28 mouse cellular contexts compared by ENCODE assay signal in genomic region chr6:51598058-51598457, GRCm38 (mm10).
DNase-seq lines count a peak whose midpoint lies in the region; ATAC-seq and TF ChIP-seq lines count a peak whose summit lies in the region.
"Had no signal": no experiment of that assay in that cellular context is flagged by ENCODE, and none has a peak within 500 bp of the region (broad histone marks: within the 10 kb centered on the region; RNA-seq: fewer than 3 reads in every experiment).

No protein-coding gene starts in this region.

- 82% methylated on average over 7 of the region's 7 CpGs for WGBS in heart, embryonic 11.5 days (ENCODE audit: insufficient replicate concordance)
- WGBS in kidney, postnatal 0 days, result 67% methylated on average over 7 of the region's 7 CpGs
- 65% methylated on average over 7 of the region's 7 CpGs for WGBS in midbrain, embryonic 14.5 days
- whole genome bisulfite sequencing in midbrain, embryonic 10.5 days, result 79% methylated on average over 7 of the region's 7 CpGs
- 60% methylated on average over 7 of the region's 7 CpGs for WGBS in midbrain, postnatal 0 days
- WGBS in liver, postnatal 0 days (ENCODE audit: insufficient replicate concordance), result 82% methylated on average over 7 of the region's 7 CpGs

- H3K27ac ChIP-seq in heart, embryonic 11.5 days (ENCODE audit: low read depth, low read length), result no peak overlapping the region
- no peak overlapping the region for H3K27ac ChIP-seq in kidney, postnatal 0 days
- peak overlapping the region; percentile 42 for H3K27ac ChIP-seq in midbrain, embryonic 14.5 days (replicated peaks; ENCODE audit: low read depth, low read length)
- H3K27ac ChIP-seq in midbrain, embryonic 10.5 days (replicated peaks), result no peak overlapping the region
- no peak overlapping the region for H3K27ac ChIP-seq in midbrain, postnatal 0 days (ENCODE audit: low read depth, low read length)
- no peak overlapping the region for H3K27ac ChIP-seq in liver, postnatal 0 days (ENCODE audit: low read depth)
- H3K27ac ChIP-seq: embryonic facial prominence, embryonic 12.5 days; forebrain, embryonic 15.5 days; gastrocnemius, adult 2 months; heart, embryonic 15.5 days; left cerebral cortex, adult 2 months; limb, embryonic 12.5 days; liver, embryonic 15.5 days; stomach, postnatal 0 days had no signal

- no peaks in the 10 kb centered on the region for H3K9me3 ChIP-seq in heart, embryonic 11.5 days (replicated peaks; ENCODE audit: control insufficient read depth, low read length)
- no peaks in the 10 kb centered on the region for H3K9me3 ChIP-seq in kidney, postnatal 0 days (replicated peaks; ENCODE audit: low read length)
- no peaks in the 10 kb centered on the region for H3K9me3 ChIP-seq in midbrain, embryonic 14.5 days (ENCODE audit: control insufficient read depth, low read length)
- no peaks in the 10 kb centered on the region; the same call in 1 of the 2 replicates for H3K9me3 ChIP-seq in midbrain, embryonic 10.5 days (replicated peaks)
- no peaks in the 10 kb centered on the region for H3K9me3 ChIP-seq in midbrain, postnatal 0 days (ENCODE audit: low read length)
- H3K9me3 ChIP-seq in liver, postnatal 0 days (ENCODE audit: low read length), result no peaks in the 10 kb centered on the region
- H3K9me3 ChIP-seq: embryonic facial prominence, embryonic 12.5 days; forebrain, embryonic 15.5 days; heart, embryonic 15.5 days; liver, embryonic 15.5 days had no signal

- no peak overlapping the region for H3K4me2 ChIP-seq in heart, embryonic 11.5 days
- H3K4me2 ChIP-seq in kidney, postnatal 0 days (ENCODE audit: low read length), result no peak overlapping the region
- no peak overlapping the region for H3K4me2 ChIP-seq in midbrain, embryonic 14.5 days (ENCODE audit: low read length)
- H3K4me2 ChIP-seq in midbrain, postnatal 0 days (ENCODE audit: low read depth, low read length, poor library complexity, severe bottlenecking), result no peak overlapping the region
- no peak overlapping the region for H3K4me2 ChIP-seq in liver, postnatal 0 days (ENCODE audit: low read depth, low read length)
- H3K4me2 ChIP-seq: embryonic facial prominence, embryonic 12.5 days; forebrain, embryonic 15.5 days; heart, embryonic 15.5 days; limb, embryonic 12.5 days; liver, embryonic 15.5 days had no signal

- no peaks in the 10 kb centered on the region for H3K27me3 ChIP-seq in heart, embryonic 11.5 days (ENCODE audit: control insufficient read depth, insufficient read depth, low read length)
- H3K27me3 ChIP-seq in kidney, postnatal 0 days (ENCODE audit: insufficient read depth, low read length), result no peaks in the 10 kb centered on the region
- H3K27me3 ChIP-seq in midbrain, embryonic 14.5 days (ENCODE audit: control insufficient read depth, insufficient read depth, low read length), result no peaks in the 10 kb centered on the region
- peaks cover 10% of the 10 kb centered on the region; the same call in 1 of the 2 replicates for H3K27me3 ChIP-seq in midbrain, embryonic 10.5 days (ENCODE audit: low read depth, poor library complexity, severe bottlenecking)
- no peaks in the 10 kb centered on the region for H3K27me3 ChIP-seq in midbrain, postnatal 0 days (ENCODE audit: insufficient read depth, low read length)
- H3K27me3 ChIP-seq in liver, postnatal 0 days (ENCODE audit: insufficient read depth, low read length), result no peaks in the 10 kb centered on the region
- H3K27me3 ChIP-seq: embryonic facial prominence, embryonic 12.5 days; forebrain, embryonic 15.5 days; heart, embryonic 15.5 days; limb, embryonic 12.5 days had no signal

- no peak for TF ChIP-seq CTCF in kidney, postnatal 0 days (IDR thresholded peaks at IDR 0.05; ENCODE audit: low read depth)
- TF ChIP-seq CTCF in midbrain, postnatal 0 days (IDR thresholded peaks at IDR 0.05), result no peak
- TF ChIP-seq CTCF in liver, postnatal 0 days (IDR thresholded peaks at IDR 0.05; ENCODE audit: low read depth), result no peak

- no peak for DNase-seq in heart, adult 18-20 months
- no peak for DNase-seq in kidney, postnatal 0 days (ENCODE audit: low spot score)
- DNase-seq in kidney, postnatal 25 days, result no peak
- DNase-seq in midbrain, embryonic 14.5 days, result no peak
- DNase-seq in midbrain, embryonic 10.5 days (ENCODE audit: low spot score), result no peak
- DNase-seq in midbrain, postnatal 0 days (ENCODE audit: low spot score), result no peak
- DNase-seq in liver, postnatal 0 days, result no peak
- DNase-seq: adrenal gland, postnatal 25 days; cerebellum, adult 11-12 months; cerebellum, adult 9-11 months; embryo, embryonic 11 days; gastrocnemius, adult 2 months; gastrocnemius, postnatal 36 days; kidney, adult 11 months; kidney, postnatal 10 days; lung, postnatal 36 days; right cerebral cortex, postnatal 4 days; thymus, adult 18-20 months; thymus, postnatal 25 days had no signal

- TF ChIP-seq EP300 in liver, postnatal 0 days (IDR thresholded peaks at IDR 0.05; ENCODE audit: low read depth), result no peak

- no peak overlapping the region for H3K4me3 ChIP-seq in heart, embryonic 11.5 days (ENCODE audit: low read depth, low read length)
- H3K4me3 ChIP-seq in kidney, postnatal 0 days (replicated peaks; ENCODE audit: low read depth, low read length), result no peak overlapping the region
- no peak overlapping the region for H3K4me3 ChIP-seq in midbrain, embryonic 14.5 days (replicated peaks; ENCODE audit: low read depth, low read length)
- no peak overlapping the region for H3K4me3 ChIP-seq in midbrain, embryonic 10.5 days
- no peak overlapping the region for H3K4me3 ChIP-seq in midbrain, postnatal 0 days (ENCODE audit: low read depth, low read length)
- H3K4me3 ChIP-seq in liver, postnatal 0 days (ENCODE audit: low read depth, low read length), result no peak overlapping the region
- H3K4me3 ChIP-seq: embryonic facial prominence, embryonic 12.5 days; forebrain, embryonic 15.5 days; gastrocnemius, adult 2 months; heart, embryonic 15.5 days; left cerebral cortex, adult 2 months; limb, embryonic 12.5 days; liver, embryonic 15.5 days had no signal

- 0 out of 2 replicates have a peak overlapping the region, but pooled peaks have one; percentile 10 for H3K9ac ChIP-seq in heart, embryonic 11.5 days (ENCODE audit: low read depth, low read length)
- no peak overlapping the region for H3K9ac ChIP-seq in kidney, postnatal 0 days (ENCODE audit: low read depth, low read length)
- no peak overlapping the region for H3K9ac ChIP-seq in midbrain, embryonic 14.5 days (replicated peaks; ENCODE audit: low read length)
- no peak overlapping the region; the same call in 1 of the 2 replicates for H3K9ac ChIP-seq in midbrain, postnatal 0 days (replicated peaks; ENCODE audit: low read length, poor library complexity, severe bottlenecking)
- no peak overlapping the region for H3K9ac ChIP-seq in liver, postnatal 0 days (replicated peaks)
- H3K9ac ChIP-seq: embryonic facial prominence, embryonic 12.5 days; forebrain, embryonic 15.5 days; heart, embryonic 15.5 days; limb, embryonic 12.5 days; liver, embryonic 15.5 days had no signal

- 0 out of 2 replicates have a peak, but pooled peaks cover 3% of the 10 kb centered on the region for H3K4me1 ChIP-seq in heart, embryonic 11.5 days (ENCODE audit: control insufficient read depth, insufficient read depth, low read length)
- no peaks in the 10 kb centered on the region; the same call in 1 of the 2 replicates for H3K4me1 ChIP-seq in kidney, postnatal 0 days (replicated peaks; ENCODE audit: insufficient read depth, low read length)
- H3K4me1 ChIP-seq in midbrain, embryonic 14.5 days (ENCODE audit: control insufficient read depth, insufficient read depth, low read length), result peaks cover 32% of the 10 kb centered on the region
- peaks cover 40% of the 10 kb centered on the region for H3K4me1 ChIP-seq in midbrain, embryonic 10.5 days
- H3K4me1 ChIP-seq in midbrain, postnatal 0 days (ENCODE audit: insufficient read depth, low read length), result peaks cover 6% of the 10 kb centered on the region; the same call in 1 of the 2 replicates
- no peaks in the 10 kb centered on the region for H3K4me1 ChIP-seq in liver, postnatal 0 days (ENCODE audit: insufficient read depth)
- H3K4me1 ChIP-seq: embryonic facial prominence, embryonic 12.5 days; liver, embryonic 15.5 days had no signal

- no peaks in the 10 kb centered on the region for H3K36me3 ChIP-seq in heart, embryonic 11.5 days (ENCODE audit: control insufficient read depth, insufficient read depth, low read length)
- H3K36me3 ChIP-seq in kidney, postnatal 0 days (ENCODE audit: insufficient read depth, low read length), result no peaks in the 10 kb centered on the region
- H3K36me3 ChIP-seq in midbrain, embryonic 14.5 days (ENCODE audit: control insufficient read depth, insufficient read depth, low read length), result no peaks in the 10 kb centered on the region
- no peaks in the 10 kb centered on the region for H3K36me3 ChIP-seq in midbrain, embryonic 10.5 days
- no peaks in the 10 kb centered on the region for H3K36me3 ChIP-seq in midbrain, postnatal 0 days (ENCODE audit: insufficient read depth, low read length)
- H3K36me3 ChIP-seq in liver, postnatal 0 days (replicated peaks; ENCODE audit: insufficient read depth, low read length), result no peaks in the 10 kb centered on the region
- H3K36me3 ChIP-seq: embryonic facial prominence, embryonic 12.5 days; forebrain, embryonic 15.5 days; heart, embryonic 15.5 days; limb, embryonic 12.5 days; liver, embryonic 15.5 days had no signal

- ATAC-seq in heart, embryonic 11.5 days (replicated peaks; ENCODE audit: insufficient number of reproducible peaks, low FRiP score, low TSS enrichment), result no peak
- 0 out of 2 replicates have a peak, but pooled peaks have one; percentile 33 for ATAC-seq in kidney, postnatal 0 days (replicated peaks; ENCODE audit: low FRiP score, low read depth)
- ATAC-seq in midbrain, embryonic 14.5 days (ENCODE audit: low FRiP score, low TSS enrichment), result no peak
- 0 out of 2 replicates have a peak, but pooled peaks have one; percentile 29 for ATAC-seq in midbrain, postnatal 0 days (ENCODE audit: low FRiP score)
- no peak for ATAC-seq in liver, postnatal 0 days
- ATAC-seq: forebrain, embryonic 15.5 days; inflammation-experienced regulatory T-cells, adult 6 months had no signal

Comparison
In these comparisons a context has a peak if more than half of its experiments do, and no peak if none do; other contexts are left out.
1. ATAC-seq: peak in kidney, postnatal 0 days (single experiment) and midbrain, postnatal 0 days (single experiment); none in heart, embryonic 11.5 days (single experiment), midbrain, embryonic 14.5 days (single experiment) and liver, postnatal 0 days (single experiment).